Mouse (Mus musculus) E14TG2a.4 (cell line): ENCODE data around the gene Tspan9.

Experiments used
- CTCF ChIP-seq: conservative IDR thresholded peaks from 2 replicates; pipeline ENCODE4 v1.5.1; 2014; ENCODE audit warnings: low read length
- NANOG ChIP-seq: IDR thresholded peaks from 2 replicates; pipeline ENCODE4 v1.6.1; 2014; ENCODE audit warnings: borderline replicate concordance, low read length, mixed read lengths
- POU5F1 ChIP-seq: IDR thresholded peaks from 2 replicates; pipeline ENCODE4 v1.6.1; 2014; ENCODE audit warnings: low read length, borderline replicate concordance

DNA sequence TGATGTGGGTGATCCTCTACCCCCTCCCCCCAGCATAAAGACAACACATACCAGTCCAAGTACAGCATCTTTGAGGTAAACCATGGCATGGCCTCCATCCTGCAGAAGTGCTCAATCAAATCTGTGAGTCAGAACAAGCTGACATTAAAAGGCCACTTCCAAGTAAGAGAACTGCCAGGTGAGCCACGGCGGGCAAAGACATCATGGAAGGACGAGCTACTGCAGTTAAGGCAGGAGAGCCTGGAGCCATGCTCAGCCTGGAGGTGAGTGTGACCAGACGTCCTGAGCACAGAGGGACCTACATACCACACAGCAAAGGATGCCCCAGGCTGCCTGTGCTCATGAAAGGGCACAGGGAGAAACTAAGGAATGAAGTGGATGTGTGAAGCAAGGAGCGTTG, 61.6 kb downstream of the Tspan9 start:
- TF ChIP-seq CTCF: no peak
- no peak for TF ChIP-seq NANOG
- no peak for TF ChIP-seq POU5F1
